7 mouse cellular contexts compared by ENCODE assay signal in the genomic region with DNA sequence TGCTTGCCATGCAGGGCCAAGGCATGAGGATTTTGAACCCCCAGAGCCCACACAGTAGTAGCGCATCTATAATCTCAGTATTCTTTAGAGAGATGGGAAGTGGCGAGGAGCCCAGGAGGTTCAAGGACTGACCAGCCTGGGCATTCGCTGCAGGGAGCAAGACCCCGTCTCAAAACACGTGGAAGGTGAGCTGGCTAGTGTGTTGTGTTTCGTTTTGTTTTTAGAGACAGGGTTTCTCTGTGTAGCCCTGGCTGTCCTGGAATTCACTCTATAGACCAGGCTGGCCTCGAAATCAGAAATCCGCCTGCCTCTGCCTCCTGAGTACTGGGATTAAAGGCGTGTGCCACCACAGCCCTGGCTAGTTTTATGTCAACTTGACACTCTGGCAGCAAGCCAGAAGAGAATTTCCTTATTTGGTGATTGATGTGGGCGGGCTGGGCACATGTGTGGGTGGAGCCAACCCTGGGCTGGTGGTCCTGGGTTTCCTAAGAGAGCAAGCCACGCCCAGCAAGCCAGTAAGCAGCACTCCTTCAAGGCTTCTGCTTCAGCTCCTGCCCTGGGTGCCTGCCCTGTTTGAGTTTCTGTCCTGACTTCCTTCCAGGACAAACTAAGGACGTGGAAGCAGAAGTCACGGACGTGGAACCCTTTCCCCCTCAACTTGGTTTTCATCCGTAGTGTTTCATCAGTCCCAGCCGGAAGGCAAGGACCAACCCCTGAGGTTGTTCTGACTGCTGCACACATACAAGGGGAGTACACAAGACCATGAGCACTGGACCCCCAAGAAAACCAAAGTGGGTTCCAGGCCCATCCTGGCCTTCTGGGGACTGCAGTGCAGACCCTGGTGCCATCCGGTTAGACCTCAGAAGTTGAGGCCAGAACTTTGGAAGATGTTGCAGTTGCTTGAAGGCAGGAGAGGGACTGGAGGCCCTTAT.
A peak's percentile ranks its signal among the peaks of the same experiment; 100 is the strongest.
DNase-seq lines count a peak whose midpoint lies in the region; ATAC-seq and TF ChIP-seq lines count a peak whose summit lies in the region.

No protein-coding gene starts in this region.

- ATAC-seq in forebrain, embryonic 14.5 days: no peak
- no peak for ATAC-seq in limb, embryonic 11.5 days (ENCODE audit: insufficient number of reproducible peaks, low FRiP score, low TSS enrichment, low read depth)
- ATAC-seq in frontal cortex, adult (ENCODE audit: low TSS enrichment): no peak

- H3K27ac ChIP-seq in forebrain, embryonic 14.5 days (ENCODE audit: low read depth, low read length): peak overlapping the region; percentile 100
- peak overlapping the region; percentile 100 for H3K27ac ChIP-seq in limb, embryonic 11.5 days (replicated peaks; ENCODE audit: low read depth, low read length)

- peaks cover 55% of the 10 kb centered on the region for H3K27me3 ChIP-seq in E14TG2a.4 (ENCODE audit: insufficient read depth, low read length)
- H3K27me3 ChIP-seq in forebrain, embryonic 14.5 days (replicated peaks; ENCODE audit: control insufficient read depth, insufficient read depth, low read length): no peaks in the 10 kb centered on the region
- no peaks in the 10 kb centered on the region for H3K27me3 ChIP-seq in limb, embryonic 11.5 days (ENCODE audit: control insufficient read depth, insufficient read depth, low read length)

- no peak overlapping the region for H3K4me2 ChIP-seq in forebrain, embryonic 14.5 days (ENCODE audit: low read length)
- H3K4me2 ChIP-seq in limb, embryonic 11.5 days (ENCODE audit: low read depth, severe bottlenecking): no peak overlapping the region

- peak overlapping the region; percentile 72 for H3K4me3 ChIP-seq in E14TG2a.4 (replicated peaks; ENCODE audit: low read length)
- no peak overlapping the region for H3K4me3 ChIP-seq in forebrain, embryonic 14.5 days (ENCODE audit: low read depth, low read length)
- H3K4me3 ChIP-seq in limb, embryonic 11.5 days (ENCODE audit: low read depth, low read length): no peak overlapping the region

- TF ChIP-seq CTCF in E14TG2a.4 (conservative IDR thresholded peaks at IDR 0.05; ENCODE audit: low read length): no peak

- H3K36me3 ChIP-seq in E14TG2a.4 (ENCODE audit: insufficient read depth, low read length): no peaks in the 10 kb centered on the region
- no peaks in the 10 kb centered on the region for H3K36me3 ChIP-seq in forebrain, embryonic 14.5 days (ENCODE audit: control insufficient read depth, insufficient read depth, low read length)
- no peaks in the 10 kb centered on the region for H3K36me3 ChIP-seq in limb, embryonic 11.5 days (ENCODE audit: control insufficient read depth, insufficient read depth, low read length)

- peaks cover 87% of the 10 kb centered on the region for H3K4me1 ChIP-seq in E14TG2a.4 (replicated peaks; ENCODE audit: low read depth, low read length)
- peaks cover 44% of the 10 kb centered on the region for H3K4me1 ChIP-seq in forebrain, embryonic 14.5 days (ENCODE audit: control insufficient read depth, insufficient read depth, low read length)
- peaks cover 47% of the 10 kb centered on the region for H3K4me1 ChIP-seq in limb, embryonic 11.5 days (ENCODE audit: control insufficient read depth, insufficient read depth, low read length)

- WGBS in forebrain, embryonic 14.5 days: 87% methylated on average over 17 of the region's 17 CpGs
- 91% methylated on average over 17 of the region's 17 CpGs for WGBS in limb, embryonic 11.5 days

- no peak overlapping the region for H3K9ac ChIP-seq in forebrain, embryonic 14.5 days (ENCODE audit: low read length)
- H3K9ac ChIP-seq in limb, embryonic 11.5 days (ENCODE audit: low read length): no peak overlapping the region

- H3K9me3 ChIP-seq in E14TG2a.4 (ENCODE audit: low read length): peaks cover 3% of the 10 kb centered on the region; the same call in 1 of the 2 replicates
- H3K9me3 ChIP-seq in forebrain, embryonic 14.5 days (replicated peaks; ENCODE audit: control insufficient read depth, low read length): no peaks in the 10 kb centered on the region
- H3K9me3 ChIP-seq in limb, embryonic 11.5 days (ENCODE audit: control insufficient read depth, low read length): no peaks in the 10 kb centered on the region

- DNase-seq in 416B (ENCODE audit: low read depth): peak; percentile 74
- DNase-seq in forebrain, embryonic 14.5 days (ENCODE audit: low spot score): peak; percentile 65
- DNase-seq in limb, embryonic 11.5 days (ENCODE audit: low spot score): no peak
- DNase-seq in naive thymus-derived CD4-positive, alpha-beta T cell, adult 2 months (ENCODE audit: low read depth): peak; percentile 59
- no peak for DNase-seq in gastrocnemius, adult 8-10 months (ENCODE audit: low spot score in 2 of 2)

Comparison
In these comparisons a context has a peak if more than half of its experiments do, and no peak if none do; other contexts are left out.
1. DNase-seq: peak in 416B (single experiment), forebrain, embryonic 14.5 days (single experiment) and naive thymus-derived CD4-positive, alpha-beta T cell, adult 2 months (single experiment); none in limb, embryonic 11.5 days (single experiment) and gastrocnemius, adult 8-10 months (0 of 2).